Mouse (Mus musculus): ENCODE data around the gene Gm28539. TPM values are rescaled to one million over a fixed set of nuclear protein-coding genes. Genes with fewer than 3 reads are reported as not detected.

Gene Gm28539
- polyA plus RNA-seq (2012; rRNA removed) (not detected in 2 replicates), polyA plus RNA-seq (2014; fragmentation: Nextera tagmentation; extraction: Ambion mirVana) (not detected in 2 replicates)

GRCm38 (mm10) chr16:18836468-18837208 lies at the start of gene Gm28539, which contains the start of gene 2510002D24Rik:
Gene Gm28539, plus strand, starts transcription at chr16:18836584.
Gene 2510002D24Rik, plus strand, starts transcription at chr16:18836578.
- under 1% methylated on average over 46 of the region's 46 CpGs for WGBS (ENCODE audit: insufficient replicate concordance)
- H3K36me3 ChIP-seq (replicated peaks; ENCODE audit: control insufficient read depth, insufficient read depth, low read depth): peaks cover 19% of the 10 kb centered on the region
- H3K9ac ChIP-seq (replicated peaks): peak within 1 kb of the TSS; percentile 88
- ATAC-seq (ENCODE audit: insufficient read depth): peak; percentile 98
- H3K4me3 ChIP-seq (ENCODE audit: insufficient read depth in 1 of 2, low read depth in 2 of 2, low read length in 2 of 2): peak within 1 kb of the TSS; percentile 68
- no peaks in the 10 kb centered on the region for H3K27me3 ChIP-seq (ENCODE audit: control insufficient read depth, insufficient read depth, low read length)
- DNase-seq (ENCODE audit: low read depth in 3 of 3, low spot score in 3 of 3): peak; percentile 88 to 90 (median 90)
- TF ChIP-seq CTCF (IDR thresholded peaks at IDR 0.05; ENCODE audit: low read depth) (no peak), EP300 (IDR thresholded peaks at IDR 0.05; ENCODE audit: low read depth) (no peak)
- no peaks in the 10 kb centered on the region for H3K9me3 ChIP-seq (ENCODE audit: control insufficient read depth, low read length)
- peak within 1 kb of the TSS; percentile 84 for H3K4me2 ChIP-seq (ENCODE audit: low read depth)
- peaks cover 0 to 6% of the 10 kb centered on the region in 2 experiments for H3K4me1 ChIP-seq (replicated peaks; ENCODE audit: control insufficient read depth in 2 of 2, insufficient read depth in 2 of 2, low read length in 1 of 2)
- H3K27ac ChIP-seq: peak within 1 kb of the TSS; percentile 14; the same call in 1 of the 2 replicates

GRCm38 (mm10) chr16:18786652-18787051 lies 49.7 kb upstream of the Gm28539 start:
- ATAC-seq (ENCODE audit: insufficient read depth) (no peak), DNase-seq (ENCODE audit: low read depth in 3 of 3, low spot score in 3 of 3) (no peak)
- Histone ChIP-seq H3K27ac (no peak overlapping the region), H3K4me1 (replicated peaks; ENCODE audit: control insufficient read depth in 2 of 2, insufficient read depth in 2 of 2, low read length in 1 of 2) (peaks cover 15 to 23% of the 10 kb centered on the region in 2 experiments), H3K9me3 (ENCODE audit: control insufficient read depth, low read length) (no peaks in the 10 kb centered on the region), H3K4me2 (ENCODE audit: low read depth) (no peak overlapping the region), H3K9ac (replicated peaks) (no peak overlapping the region), H3K4me3 (ENCODE audit: insufficient read depth in 1 of 2, low read depth in 2 of 2, low read length in 2 of 2) (no peak overlapping the region), H3K36me3 (replicated peaks; ENCODE audit: control insufficient read depth, insufficient read depth, low read depth) (peaks cover 73% of the 10 kb centered on the region), H3K27me3 (ENCODE audit: control insufficient read depth, insufficient read depth, low read length) (no peaks in the 10 kb centered on the region)
- WGBS (ENCODE audit: insufficient replicate concordance): 86% methylated on average over 10 of the region's 10 CpGs
- TF ChIP-seq CTCF (IDR thresholded peaks at IDR 0.05; ENCODE audit: low read depth): no peak
- TF ChIP-seq EP300 (IDR thresholded peaks at IDR 0.05; ENCODE audit: low read depth): no peak

- no peak overlapping the region for H3K27ac ChIP-seq
- TF ChIP-seq CTCF (IDR thresholded peaks at IDR 0.05; ENCODE audit: low read depth) (no peak), EP300 (IDR thresholded peaks at IDR 0.05; ENCODE audit: low read depth) (no peak)
- H3K9me3 ChIP-seq (ENCODE audit: control insufficient read depth, low read length): no peaks in the 10 kb centered on the region
- DNase-seq (ENCODE audit: low read depth in 3 of 3, low spot score in 3 of 3) (no peak), ATAC-seq (ENCODE audit: insufficient read depth) (no peak)
- peaks cover 15 to 23% of the 10 kb centered on the region in 2 experiments for H3K4me1 ChIP-seq (replicated peaks; ENCODE audit: control insufficient read depth in 2 of 2, insufficient read depth in 2 of 2, low read length in 1 of 2)
- WGBS (ENCODE audit: insufficient replicate concordance): 49% methylated on average over 10 of the region's 10 CpGs
- H3K4me3 ChIP-seq (ENCODE audit: insufficient read depth in 1 of 2, low read depth in 2 of 2, low read length in 2 of 2): no peak overlapping the region
- H3K9ac ChIP-seq (replicated peaks): no peak overlapping the region
- H3K36me3 ChIP-seq (replicated peaks; ENCODE audit: control insufficient read depth, insufficient read depth, low read depth): peaks cover 73% of the 10 kb centered on the region
- H3K27me3 ChIP-seq (ENCODE audit: control insufficient read depth, insufficient read depth, low read length): no peaks in the 10 kb centered on the region
- H3K4me2 ChIP-seq (ENCODE audit: low read depth): no peak overlapping the region
These were observed 47.6 kb upstream of the Gm28539 start for GRCm38 (mm10) chr16:18788627-18789406.

- Histone ChIP-seq H3K4me1 (replicated peaks; ENCODE audit: control insufficient read depth in 2 of 2, insufficient read depth in 2 of 2, low read length in 1 of 2) (no peaks in the 10 kb centered on the region), H3K9me3 (ENCODE audit: control insufficient read depth, low read length) (no peaks in the 10 kb centered on the region), H3K36me3 (replicated peaks; ENCODE audit: control insufficient read depth, insufficient read depth, low read depth) (peaks cover 84% of the 10 kb centered on the region), H3K27ac (no peak overlapping the region), H3K4me2 (ENCODE audit: low read depth) (no peak overlapping the region), H3K4me3 (ENCODE audit: insufficient read depth in 1 of 2, low read depth in 2 of 2, low read length in 2 of 2) (no peak overlapping the region), H3K9ac (replicated peaks) (no peak overlapping the region), H3K27me3 (ENCODE audit: control insufficient read depth, insufficient read depth, low read length) (no peaks in the 10 kb centered on the region)
- TF ChIP-seq EP300 (IDR thresholded peaks at IDR 0.05; ENCODE audit: low read depth): no peak
- TF ChIP-seq CTCF (IDR thresholded peaks at IDR 0.05; ENCODE audit: low read depth): no peak
- DNase-seq (ENCODE audit: low read depth in 3 of 3, low spot score in 3 of 3) (no peak), ATAC-seq (ENCODE audit: insufficient read depth) (no peak)
- 83% methylated on average over 11 of the region's 11 CpGs for WGBS (ENCODE audit: insufficient replicate concordance)
These were observed 41.0 kb upstream of the Gm28539 start for GRCm38 (mm10) chr16:18795223-18795899.

Data from liver, embryonic 14.5 days (tissue).